Mouse (Mus musculus) MN1 (cell line): ENCODE results near the gene Gm16506.
"Not testable (repeated sequence)": the region's sequence is repeated elsewhere in the genome, so short reads cannot be mapped to it uniquely, and the experiment has no call there.

Source experiments
- DNase-seq: peaks from one replicate; pipeline ENCODE4 v3.0.0-alpha.2; 2016; ENCODE audit warnings: low spot score

The Gm16506 gene

DNA sequence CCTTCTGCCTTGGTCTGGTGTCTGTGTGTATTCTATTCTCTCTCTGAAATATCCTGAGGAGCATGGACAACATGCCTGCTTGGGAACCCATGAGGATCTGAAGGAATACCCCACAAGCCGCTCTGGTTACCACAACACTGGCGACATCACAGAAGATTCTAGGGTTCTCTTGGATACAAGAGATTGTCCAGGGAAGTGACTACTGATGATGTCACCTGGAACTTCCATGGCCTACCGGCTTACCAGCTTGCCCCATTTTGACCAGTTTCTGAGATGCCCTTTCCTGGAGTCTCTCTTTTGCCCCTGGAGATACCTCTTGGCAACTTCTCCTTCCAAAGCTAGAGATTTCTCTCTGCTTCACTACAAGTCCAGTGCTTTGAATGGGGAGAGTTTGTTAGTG is at the start of gene Gm16506:
Gene Gm16506, minus strand, starts transcription at position 101 of the 400 bp plus-strand sequence.
- DNase-seq = not testable (repeated sequence)

DNA sequence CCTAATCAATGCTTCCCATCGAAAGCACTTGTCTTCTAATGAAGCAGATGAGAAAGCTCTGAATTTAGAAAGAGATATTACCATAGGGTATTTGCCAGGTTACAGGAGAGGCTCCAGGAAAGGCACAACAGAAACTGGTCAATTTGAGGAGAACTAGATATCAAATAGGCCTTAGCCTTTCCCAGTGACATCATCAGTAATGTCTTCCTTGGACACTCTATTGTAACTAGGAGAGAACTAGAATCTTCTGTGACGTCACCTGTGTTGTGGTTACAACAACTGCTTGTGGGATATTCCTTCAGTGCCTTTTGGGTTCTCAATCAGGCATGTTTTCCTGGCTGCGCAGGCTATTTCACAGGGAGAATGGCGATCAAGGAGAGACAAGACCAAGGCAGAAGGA is 20.3 kb upstream of the Gm16506 start, which contains the start of gene Gm6526:
Gene Gm6526, plus strand, starts transcription at position 301 of the 400 bp plus-strand sequence.
- DNase-seq = not testable (repeated sequence)

DNA sequence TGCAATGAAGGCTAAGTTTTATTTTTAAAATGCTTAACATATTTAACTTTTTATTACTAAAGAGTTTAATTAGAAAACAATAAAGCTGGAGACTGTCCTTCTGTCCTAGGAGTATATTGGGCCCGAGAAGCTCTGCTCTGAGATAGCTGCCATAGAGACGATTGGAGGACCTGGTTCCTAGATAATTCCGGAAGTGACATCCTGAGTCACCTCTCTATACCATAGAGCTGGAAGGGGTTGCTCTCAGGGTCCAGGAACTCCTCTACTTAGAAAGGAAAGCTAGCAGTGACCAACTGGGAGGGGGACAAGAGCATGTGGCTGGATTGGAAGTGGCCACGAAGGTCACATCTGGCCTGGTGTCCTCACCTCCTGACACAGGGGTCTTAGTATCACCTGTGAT is 29.7 kb downstream of the Gm16506 start, which contains the start of gene Gm7324:
Gene Gm7324, plus strand, starts transcription at position 208 of the 400 bp plus-strand sequence.
- not testable (repeated sequence) for DNase-seq

DNA sequence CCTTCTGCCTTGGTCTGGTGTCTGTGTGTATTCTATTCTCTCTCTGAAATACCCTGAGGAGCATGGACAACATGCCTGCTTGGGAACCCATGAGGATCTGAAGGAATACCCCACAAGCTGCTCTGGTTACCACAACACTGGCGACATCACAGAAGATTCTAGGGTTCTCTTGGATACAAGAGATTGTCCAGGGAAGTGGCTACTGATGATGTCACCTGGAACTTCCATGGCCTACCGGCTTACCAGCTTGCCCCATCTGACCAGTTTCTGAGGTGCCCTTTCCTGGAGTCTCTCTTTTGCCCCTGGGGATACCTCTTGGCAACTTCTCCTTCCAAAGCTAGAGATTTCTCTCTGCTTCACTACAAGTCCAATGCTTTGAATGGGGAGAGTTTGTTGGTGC is 50.2 kb downstream of the Gm16506 start, which contains the start of gene Gm8165:
Gene Gm8165, minus strand, starts transcription at position 101 of the 400 bp plus-strand sequence.
- not testable (repeated sequence) for DNase-seq
